Mouse (Mus musculus): ENCODE data around the gene Hcn1.

- TF ChIP-seq GATA1 (IDR thresholded peaks at IDR 0.05; ENCODE audit: borderline replicate concordance, low read length) (no peak), FLI1 (IDR thresholded peaks at IDR 0.05; ENCODE audit: low read length) (no peak)
Observed at GRCm38 (mm10) chr13:117898052-117898451, 295.9 kb downstream of the Hcn1 start.
